Mouse (Mus musculus) erythroblast, embryonic 14.5 days (primary cell): ENCODE results near the gene Negr1. TPM values are rescaled to one million over a fixed set of nuclear protein-coding genes. Genes with fewer than 3 reads are reported as not detected.

ENCODE experiments used
- H3K27me3 ChIP-seq: 2 replicates; pipeline ENCODE4 v1.6.1; 2012; ENCODE audit warnings: inconsistent platforms; ENCODE audit not compliant: control insufficient read depth
- H3K36me3 ChIP-seq: 2 replicates; pipeline ENCODE4 v1.6.1; 2012; ENCODE audit warnings: mild to moderate bottlenecking, inconsistent platforms; ENCODE audit not compliant: control insufficient read depth
- H3K4me1 ChIP-seq: 2 replicates; pipeline ENCODE4 v1.6.1; 2012; ENCODE audit warnings: inconsistent platforms; ENCODE audit not compliant: control insufficient read depth
- H3K4me3 ChIP-seq: replicated peaks from 2 replicates; pipeline ENCODE3; 2012; ENCODE audit warnings: moderate library complexity, mild to moderate bottlenecking, inconsistent platforms
- H3K9me3 ChIP-seq: 2 replicates; pipeline ENCODE4 v1.6.1; 2012; ENCODE audit warnings: low read length, inconsistent platforms, mixed read lengths; ENCODE audit not compliant: control insufficient read depth
- GATA1 ChIP-seq: IDR thresholded peaks from 2 replicates; pipeline ENCODE4 v1.6.1; 2012; ENCODE audit warnings: low read length, inconsistent platforms, mixed read lengths
- TAL1 ChIP-seq: IDR thresholded peaks from 3 replicates; pipeline ENCODE4 v1.6.1; 2012; ENCODE audit warnings: low read length, inconsistent platforms, mixed read lengths
- polyA plus RNA-seq: library from polyadenylated mRNA; stranded (reverse); fragments of >175 nt; gene quantifications from 2 replicates; pipeline ENCODE4 v1.2.3, GENCODE M21; 2012

Negr1 gene
- polyA plus RNA-seq, 1 experiment: 0.02 TPM

- no peaks in the 10 kb centered on the region for H3K4me1 ChIP-seq
- H3K36me3 ChIP-seq: no peaks in the 10 kb centered on the region
- no peak for TF ChIP-seq GATA1
- no peak for TF ChIP-seq TAL1
- no peak overlapping the region for H3K4me3 ChIP-seq
- no peaks in the 10 kb centered on the region for H3K27me3 ChIP-seq
- H3K9me3 ChIP-seq: no peaks in the 10 kb centered on the region; the same call in 1 of the 2 replicates
Observed at GRCm38 (mm10) chr3:156931011-156931410, 369.4 kb downstream of the Negr1 start.

DNA sequence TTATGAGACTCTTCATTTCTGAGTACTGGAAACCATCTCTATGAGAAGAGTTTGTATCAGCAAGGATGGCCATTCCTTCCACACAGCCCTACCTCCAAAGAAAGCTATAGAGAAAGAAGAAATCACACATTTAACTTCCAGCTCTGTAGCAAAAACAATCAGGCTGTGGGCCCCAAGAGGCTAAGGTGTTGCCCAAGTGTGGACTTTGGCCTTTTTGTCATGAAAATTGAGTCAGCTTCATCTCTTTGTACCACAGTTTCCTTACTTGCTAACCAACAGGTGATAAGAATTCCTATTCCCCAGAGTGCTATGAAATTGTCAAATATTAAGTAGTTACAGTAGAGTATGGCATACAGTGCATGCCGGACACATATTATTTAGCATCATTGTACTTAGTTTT, 369.9 kb downstream of the Negr1 start:
- TF ChIP-seq GATA1 (no peak), TAL1 (no peak)
- no peaks in the 10 kb centered on the region for H3K27me3 ChIP-seq

DNA sequence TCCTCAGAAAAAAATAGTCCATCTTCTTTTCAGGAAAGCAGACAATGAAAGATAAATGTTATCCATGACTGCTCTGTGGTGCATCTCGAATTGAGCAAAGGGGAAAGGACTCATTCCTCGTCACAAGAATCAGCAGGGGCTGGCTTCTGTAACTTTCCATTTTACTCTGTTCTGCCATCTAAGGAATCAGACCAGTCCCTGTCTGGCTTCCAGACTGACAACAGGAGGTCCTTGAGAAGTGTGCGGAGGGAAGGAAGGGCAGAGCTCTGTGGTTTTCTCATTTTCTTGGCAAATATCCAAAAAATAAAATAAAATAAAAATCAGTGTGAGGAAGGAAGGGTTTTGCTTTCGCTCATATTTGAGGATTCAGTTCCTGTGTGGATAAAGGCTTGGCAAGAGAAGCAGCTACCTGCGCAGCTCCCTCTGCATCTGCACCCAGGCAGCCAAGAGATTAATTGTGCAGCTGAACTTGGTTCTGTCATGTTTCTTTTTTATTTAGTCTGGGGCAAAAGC, 373.2 kb downstream of the Negr1 start:
- H3K9me3 ChIP-seq: no peaks in the 10 kb centered on the region
- TF ChIP-seq TAL1 (no peak), GATA1 (no peak)
- no peaks in the 10 kb centered on the region for H3K4me1 ChIP-seq
- H3K36me3 ChIP-seq: no peaks in the 10 kb centered on the region
- no peak overlapping the region for H3K4me3 ChIP-seq
- H3K27me3 ChIP-seq: no peaks in the 10 kb centered on the region

More for the DNA sequence above, 369.9 kb downstream of the Negr1 start:
- Histone ChIP-seq H3K4me3 (no peak overlapping the region), H3K36me3 (no peaks in the 10 kb centered on the region), H3K9me3 (no peaks in the 10 kb centered on the region), H3K4me1 (no peaks in the 10 kb centered on the region)

DNA sequence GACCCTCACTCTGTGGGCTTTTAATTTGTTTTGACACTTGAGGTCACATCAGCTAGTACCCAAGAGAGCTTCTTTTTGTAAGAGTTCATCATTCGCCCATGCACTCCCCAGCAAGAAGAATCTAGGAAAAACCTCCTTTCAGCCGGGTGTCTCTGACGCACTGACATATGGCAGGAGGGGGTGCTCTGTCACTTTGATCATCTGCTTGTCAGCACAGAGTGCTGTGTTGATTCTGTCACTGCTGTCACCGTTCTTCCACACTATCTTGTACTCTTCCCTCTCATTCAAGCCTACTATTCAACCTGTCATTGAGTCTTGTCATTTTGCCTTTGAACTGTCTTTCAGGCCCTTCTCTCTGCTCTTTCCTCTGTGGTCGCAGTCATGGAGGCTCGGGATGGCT, 385.8 kb downstream of the Negr1 start:
- no peak overlapping the region for H3K4me3 ChIP-seq
- peaks cover 6% of the 10 kb centered on the region; the same call in 1 of the 2 replicates for H3K9me3 ChIP-seq
- no peaks in the 10 kb centered on the region for H3K36me3 ChIP-seq
- no peaks in the 10 kb centered on the region for H3K27me3 ChIP-seq
- TF ChIP-seq GATA1 (no peak), TAL1 (no peak)
- no peaks in the 10 kb centered on the region for H3K4me1 ChIP-seq

DNA sequence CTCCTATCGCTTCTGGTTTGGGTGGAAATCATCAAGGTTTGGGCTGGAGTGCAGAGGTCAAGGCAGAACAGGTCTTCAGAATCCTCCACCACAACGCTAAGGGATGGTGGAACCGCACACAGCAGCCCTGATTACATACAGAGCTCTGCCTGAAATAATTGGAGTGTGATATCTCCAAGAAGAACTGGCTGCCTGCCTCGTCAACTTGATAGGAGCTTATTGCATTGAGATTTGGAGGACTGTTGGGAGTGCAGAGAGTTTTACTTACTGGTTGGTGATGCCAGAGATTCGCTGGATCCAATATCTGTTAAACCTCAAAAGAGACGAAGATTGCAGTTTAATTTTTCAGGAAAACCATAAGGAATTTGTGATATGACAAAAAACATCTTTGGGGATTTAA, 391.4 kb downstream of the Negr1 start:
- no peak for TF ChIP-seq TAL1
- H3K9me3 ChIP-seq: peaks cover under 1% of the 10 kb centered on the region; the same call in 1 of the 2 replicates
- H3K4me1 ChIP-seq: no peaks in the 10 kb centered on the region
- no peaks in the 10 kb centered on the region for H3K27me3 ChIP-seq
- H3K36me3 ChIP-seq: no peaks in the 10 kb centered on the region
- no peak overlapping the region for H3K4me3 ChIP-seq

GRCm38 (mm10) chr3:156955094-156955493, 393.5 kb downstream of the Negr1 start:
- no peak for TF ChIP-seq TAL1
- no peak for TF ChIP-seq GATA1
- H3K9me3 ChIP-seq: peaks cover 2% of the 10 kb centered on the region
- H3K36me3 ChIP-seq: no peaks in the 10 kb centered on the region
- H3K4me1 ChIP-seq: no peaks in the 10 kb centered on the region
- no peaks in the 10 kb centered on the region for H3K27me3 ChIP-seq
- no peak overlapping the region for H3K4me3 ChIP-seq

- peaks cover 2% of the 10 kb centered on the region for H3K9me3 ChIP-seq
- H3K36me3 ChIP-seq: no peaks in the 10 kb centered on the region
- no peaks in the 10 kb centered on the region for H3K4me1 ChIP-seq
- H3K27me3 ChIP-seq: no peaks in the 10 kb centered on the region
- no peak overlapping the region for H3K4me3 ChIP-seq
- TF ChIP-seq TAL1 (no peak), GATA1 (no peak)
Observed at GRCm38 (mm10) chr3:156958640-156959039, 397.0 kb downstream of the Negr1 start.

DNA sequence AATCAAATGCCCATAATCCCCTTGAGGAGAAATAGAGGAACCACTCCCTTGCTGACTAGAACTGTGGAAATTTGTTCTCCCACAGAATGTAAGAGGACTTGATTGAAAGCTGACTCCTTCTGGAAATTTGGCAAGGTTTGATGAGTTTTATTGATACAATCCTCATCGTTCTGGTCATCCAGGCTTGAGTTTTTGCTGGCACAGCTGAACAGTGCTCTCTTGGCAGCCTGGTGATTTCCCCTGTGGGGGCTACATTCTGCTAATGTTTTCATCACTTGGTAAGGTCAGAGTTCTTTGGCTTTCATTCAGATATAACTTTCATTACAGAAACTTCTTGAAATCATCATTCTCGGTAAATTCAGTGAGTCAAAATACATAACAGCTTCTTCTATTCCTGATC, 407.2 kb downstream of the Negr1 start:
- no peaks in the 10 kb centered on the region for H3K27me3 ChIP-seq
- no peaks in the 10 kb centered on the region for H3K36me3 ChIP-seq
- no peaks in the 10 kb centered on the region for H3K4me1 ChIP-seq
- H3K9me3 ChIP-seq: peaks cover 5% of the 10 kb centered on the region; the same call in 1 of the 2 replicates
- no peak overlapping the region for H3K4me3 ChIP-seq
- TF ChIP-seq GATA1 (no peak), TAL1 (no peak)

- no peak for TF ChIP-seq TAL1
- no peak for TF ChIP-seq GATA1
- H3K36me3 ChIP-seq: no peaks in the 10 kb centered on the region
Observed at GRCm38 (mm10) chr3:156971104-156971503, 409.5 kb downstream of the Negr1 start.

GRCm38 (mm10) chr3:156976816-156977215, 415.2 kb downstream of the Negr1 start:
- Histone ChIP-seq H3K4me1 (no peaks in the 10 kb centered on the region), H3K9me3 (peaks cover 13% of the 10 kb centered on the region; the same call in 1 of the 2 replicates), H3K27me3 (no peaks in the 10 kb centered on the region), H3K4me3 (no peak overlapping the region), H3K36me3 (no peaks in the 10 kb centered on the region)
- TF ChIP-seq TAL1: no peak
- no peak for TF ChIP-seq GATA1

More at GRCm38 (mm10) chr3:156971104-156971503, 409.5 kb downstream of the Negr1 start:
- Histone ChIP-seq H3K4me3 (no peak overlapping the region), H3K9me3 (peaks cover 10% of the 10 kb centered on the region; the same call in 1 of the 2 replicates), H3K4me1 (no peaks in the 10 kb centered on the region), H3K27me3 (no peaks in the 10 kb centered on the region)
